Mouse (Mus musculus): ENCODE results near the gene Otx2. TPM values are rescaled to one million over a fixed set of nuclear protein-coding genes. Genes with fewer than 3 reads are reported as not detected.
"Not testable (repeated sequence)": the region's sequence is repeated elsewhere in the genome, so short reads cannot be mapped to it uniquely, and the experiment has no call there.

Gene Otx2
- polyA plus RNA-seq, 1 experiment from 2014 or later = not detected

- ATAC-seq (ENCODE audit: insufficient number of reproducible peaks, low FRiP score, low TSS enrichment, low read depth) (no peak), DNase-seq (ENCODE audit: low spot score) (no peak)
- 84% methylated on average over 6 of the region's 6 CpGs for WGBS
These were observed 48.3 kb downstream of the Otx2 start for GRCm38 (mm10) chr14:48625331-48625694.

GRCm38 (mm10) chr14:48624596-48625330 lies 48.9 kb downstream of the Otx2 start:
- Histone ChIP-seq H3K4me3 (ENCODE audit: low read depth, low read length) (no peak overlapping the region), H3K36me3 (ENCODE audit: control insufficient read depth, insufficient read depth, low read length) (no peaks in the 10 kb centered on the region), H3K27ac (replicated peaks; ENCODE audit: low read depth, low read length) (no peak overlapping the region), H3K9ac (ENCODE audit: low read length) (no peak overlapping the region), H3K4me1 (ENCODE audit: control insufficient read depth, insufficient read depth, low read length) (no peaks in the 10 kb centered on the region), H3K9me3 (ENCODE audit: control insufficient read depth, low read length) (no peaks in the 10 kb centered on the region), H3K27me3 (ENCODE audit: control insufficient read depth, insufficient read depth, low read length) (no peaks in the 10 kb centered on the region), H3K4me2 (ENCODE audit: low read depth, severe bottlenecking) (no peak overlapping the region)
- DNase-seq (ENCODE audit: low spot score) = no peak
- no peak for ATAC-seq (ENCODE audit: insufficient number of reproducible peaks, low FRiP score, low TSS enrichment, low read depth)
- 80% methylated on average over 9 of the region's 9 CpGs for WGBS

More at GRCm38 (mm10) chr14:48625331-48625694, 48.3 kb downstream of the Otx2 start:
- Histone ChIP-seq H3K36me3 (ENCODE audit: control insufficient read depth, insufficient read depth, low read length) (no peaks in the 10 kb centered on the region), H3K27me3 (ENCODE audit: control insufficient read depth, insufficient read depth, low read length) (no peaks in the 10 kb centered on the region), H3K4me3 (ENCODE audit: low read depth, low read length) (no peak overlapping the region), H3K4me2 (ENCODE audit: low read depth, severe bottlenecking) (no peak overlapping the region), H3K9ac (ENCODE audit: low read length) (no peak overlapping the region), H3K27ac (replicated peaks; ENCODE audit: low read depth, low read length) (no peak overlapping the region), H3K4me1 (ENCODE audit: control insufficient read depth, insufficient read depth, low read length) (no peaks in the 10 kb centered on the region), H3K9me3 (ENCODE audit: control insufficient read depth, low read length) (no peaks in the 10 kb centered on the region)

GRCm38 (mm10) chr14:48622726-48623125 lies 50.9 kb downstream of the Otx2 start:
- not testable (repeated sequence) for DNase-seq (ENCODE audit: low spot score); H3K4me1 ChIP-seq (ENCODE audit: control insufficient read depth, insufficient read depth, low read length); H3K36me3 ChIP-seq (ENCODE audit: control insufficient read depth, insufficient read depth, low read length); H3K27ac ChIP-seq (replicated peaks; ENCODE audit: low read depth, low read length); H3K4me3 ChIP-seq (ENCODE audit: low read depth, low read length); H3K27me3 ChIP-seq (ENCODE audit: control insufficient read depth, insufficient read depth, low read length); H3K9ac ChIP-seq (ENCODE audit: low read length); H3K9me3 ChIP-seq (ENCODE audit: control insufficient read depth, low read length); ATAC-seq (ENCODE audit: insufficient number of reproducible peaks, low FRiP score, low TSS enrichment, low read depth); H3K4me2 ChIP-seq (ENCODE audit: low read depth, severe bottlenecking)
- 86% methylated on average over 9 of the region's 9 CpGs for WGBS

GRCm38 (mm10) chr14:48616361-48616760 lies 57.3 kb downstream of the Otx2 start:
- Histone ChIP-seq H3K4me3 (ENCODE audit: low read depth, low read length) (no peak overlapping the region), H3K4me2 (ENCODE audit: low read depth, severe bottlenecking) (no peak overlapping the region), H3K27me3 (ENCODE audit: control insufficient read depth, insufficient read depth, low read length) (no peaks in the 10 kb centered on the region), H3K9ac (ENCODE audit: low read length) (no peak overlapping the region), H3K36me3 (ENCODE audit: control insufficient read depth, insufficient read depth, low read length) (no peaks in the 10 kb centered on the region), H3K4me1 (ENCODE audit: control insufficient read depth, insufficient read depth, low read length) (no peaks in the 10 kb centered on the region), H3K9me3 (ENCODE audit: control insufficient read depth, low read length) (no peaks in the 10 kb centered on the region), H3K27ac (replicated peaks; ENCODE audit: low read depth, low read length) (no peak overlapping the region)
- ATAC-seq (ENCODE audit: insufficient number of reproducible peaks, low FRiP score, low TSS enrichment, low read depth) = no peak
- WGBS = 70% methylated on average over 5 of the region's 5 CpGs
- DNase-seq (ENCODE audit: low spot score) = no peak

- no peak overlapping the region for H3K4me2 ChIP-seq (ENCODE audit: low read depth, severe bottlenecking)
- H3K27me3 ChIP-seq (ENCODE audit: control insufficient read depth, insufficient read depth, low read length) = no peaks in the 10 kb centered on the region
- no peaks in the 10 kb centered on the region for H3K36me3 ChIP-seq (ENCODE audit: control insufficient read depth, insufficient read depth, low read length)
- ATAC-seq (ENCODE audit: insufficient number of reproducible peaks, low FRiP score, low TSS enrichment, low read depth) (no peak), DNase-seq (ENCODE audit: low spot score) (no peak)
- H3K27ac ChIP-seq (replicated peaks; ENCODE audit: low read depth, low read length) = no peak overlapping the region
- no peak overlapping the region for H3K9ac ChIP-seq (ENCODE audit: low read length)
- no peaks in the 10 kb centered on the region for H3K9me3 ChIP-seq (ENCODE audit: control insufficient read depth, low read length)
- H3K4me1 ChIP-seq (ENCODE audit: control insufficient read depth, insufficient read depth, low read length) = no peaks in the 10 kb centered on the region
- 80% methylated on average over 15 of the region's 15 CpGs for WGBS
- no peak overlapping the region for H3K4me3 ChIP-seq (ENCODE audit: low read depth, low read length)
These were observed 64.8 kb downstream of the Otx2 start for GRCm38 (mm10) chr14:48608641-48609310.

Other genes with a start within 250 kb of the Otx2 start
- gene Tmem260, start 227.7 kb downstream of the Otx2 start, polyA plus RNA-seq (2014; fragmentation: Nextera tagmentation; extraction: Ambion mirVana) = 25.4 and 26.3 TPM in 2 replicates